Mouse (Mus musculus) limb, embryonic 11.5 days (tissue): ENCODE measurements at regions not wholly inside any gene's neighbourhood (a gene's known extent, or its start where the extent isn't known, plus 50 kb on each side); places are given as distances from the start of the nearest gene placed in this dataset.

Experiments
- ATAC-seq: fragments of 200-750 bp; cut with Nextera tagmentation; 2 replicates; pipeline ENCODE4 v1.8.0; 2017; ENCODE audit warnings: low read depth; ENCODE audit not compliant: insufficient number of reproducible peaks, low FRiP score, low TSS enrichment
- DNase-seq: peaks from one replicate; pipeline ENCODE4 v3.0.0-alpha.2; 2015; ENCODE audit warnings: low spot score
- H3K27ac ChIP-seq: fragments of 300-500 bp; sonication (generic); replicated peaks from 2 replicates; pipeline ENCODE4 v1.5.1; 2014; ENCODE audit warnings: low read depth, mild to moderate bottlenecking, low read length
- H3K27me3 ChIP-seq: fragments of 300-500 bp; sonication (generic); 2 replicates; pipeline ENCODE4 v1.6.1; 2014; ENCODE audit warnings: mild to moderate bottlenecking, low read length, mixed read lengths; ENCODE audit not compliant: control insufficient read depth, insufficient read depth
- H3K36me3 ChIP-seq: fragments of 300-500 bp; sonication (generic); 2 replicates; pipeline ENCODE4 v1.6.1; 2014; ENCODE audit warnings: mild to moderate bottlenecking, low read length, moderate library complexity, mixed read lengths; ENCODE audit not compliant: control insufficient read depth, insufficient read depth
- H3K4me1 ChIP-seq: fragments of 300-500 bp; sonication (generic); 2 replicates; pipeline ENCODE4 v1.6.1; 2014; ENCODE audit warnings: low read length, mixed read lengths; ENCODE audit not compliant: control insufficient read depth, insufficient read depth
- H3K4me2 ChIP-seq: fragments of 300-500 bp; sonication (generic); 2 replicates; pipeline ENCODE4 v1.6.1; 2014; ENCODE audit warnings: low read depth, mild to moderate bottlenecking, moderate library complexity; ENCODE audit not compliant: severe bottlenecking
- H3K4me3 ChIP-seq: fragments of 300-500 bp; sonication (generic); 2 replicates; pipeline ENCODE4 v1.5.1; 2014; ENCODE audit warnings: low read depth, low read length
- H3K9ac ChIP-seq: fragments of 300-500 bp; sonication (generic); 2 replicates; pipeline ENCODE4 v1.6.1; 2014; ENCODE audit warnings: mild to moderate bottlenecking, low read length
- H3K9me3 ChIP-seq: fragments of 300-500 bp; sonication (generic); 2 replicates; pipeline ENCODE4 v1.6.1; 2016; ENCODE audit warnings: low read length; ENCODE audit not compliant: control insufficient read depth
- WGBS: fragments of 180-500 bp; shearing (Covaris S2); extraction: QIAGEN DNeasy Blood & Tissue Kit; methylation state at CpG from one replicate; pipeline ENCODE4 v1.1.7; 2014; 5-methylcytosine and 5-hydroxymethylcytosine counted together

DNA sequence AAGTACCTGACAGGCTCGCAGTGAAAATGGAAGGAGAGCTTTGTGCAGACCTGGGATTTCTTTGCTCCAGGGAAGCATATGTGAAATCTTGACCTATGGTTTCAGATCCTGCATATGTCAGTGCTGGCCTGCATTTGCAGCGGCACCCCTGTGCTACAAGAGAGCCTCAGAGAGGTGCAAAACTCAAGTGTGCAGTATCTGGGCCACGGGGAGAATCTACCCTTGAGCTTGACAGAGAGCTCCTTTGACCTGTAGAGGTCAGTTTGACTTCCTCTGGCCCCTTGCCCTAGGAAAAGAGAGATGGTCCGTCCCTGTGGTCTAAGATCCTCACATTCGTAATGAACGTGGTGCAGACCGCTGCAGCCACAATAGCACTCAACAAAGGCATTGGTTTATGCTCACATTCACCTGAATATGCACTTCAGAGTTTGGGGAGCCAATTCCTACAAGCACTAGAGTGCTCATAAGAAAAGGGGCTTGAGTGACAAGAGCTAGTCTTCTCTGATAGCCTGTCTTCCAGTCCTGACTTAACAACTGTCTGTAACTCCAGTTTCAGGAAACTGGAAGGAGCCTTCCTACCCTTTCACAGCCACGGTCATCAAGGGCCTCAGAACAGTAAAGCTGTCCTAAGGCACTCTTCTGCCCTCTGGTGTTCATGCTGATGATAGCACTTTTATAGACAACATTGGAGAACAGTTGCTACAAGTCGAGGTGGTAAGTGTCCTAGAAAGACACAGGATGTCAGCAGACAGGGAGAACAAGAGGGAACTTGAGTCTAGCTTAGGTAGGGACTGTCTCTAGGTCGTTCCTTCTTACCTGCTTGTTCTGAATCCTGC lies 200.0 kb upstream of the Apob start:
- Histone ChIP-seq H3K4me1 (no peaks in the 10 kb centered on the region), H3K4me3 (no peak overlapping the region), H3K27me3 (no peaks in the 10 kb centered on the region), H3K4me2 (no peak overlapping the region), H3K9me3 (no peaks in the 10 kb centered on the region), H3K9ac (no peak overlapping the region), H3K27ac (no peak overlapping the region), H3K36me3 (no peaks in the 10 kb centered on the region)
- 56% methylated on average over 10 of the region's 10 CpGs for WGBS
- ATAC-seq (no peak), DNase-seq (peak; percentile 69)

DNA sequence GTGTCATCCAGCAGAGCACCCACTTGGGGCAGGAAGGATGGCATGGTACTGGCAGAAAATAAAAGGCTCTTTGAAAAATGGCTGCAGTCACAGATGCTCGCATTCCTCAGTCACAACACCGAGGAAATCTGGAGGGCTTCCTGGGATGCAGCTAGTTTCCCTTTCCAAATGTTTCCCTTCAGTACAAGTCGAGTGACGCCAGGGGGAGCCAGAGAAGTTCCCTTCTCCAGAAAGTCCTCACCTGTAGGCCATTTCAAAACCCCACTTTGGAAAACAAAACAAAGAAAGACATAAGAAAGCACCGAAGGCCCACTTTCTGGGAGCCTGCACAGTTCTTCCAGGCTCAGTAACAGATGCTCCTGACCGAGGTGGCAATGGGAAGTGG lies 199.4 kb upstream of the Apob start:
- Histone ChIP-seq H3K27ac (no peak overlapping the region), H3K4me1 (no peaks in the 10 kb centered on the region), H3K4me2 (no peak overlapping the region), H3K4me3 (no peak overlapping the region), H3K9me3 (no peaks in the 10 kb centered on the region), H3K27me3 (no peaks in the 10 kb centered on the region), H3K36me3 (no peaks in the 10 kb centered on the region), H3K9ac (no peak overlapping the region)
- peak; percentile 50 for DNase-seq
- no peak for ATAC-seq
- 54% methylated on average over 6 of the region's 6 CpGs for WGBS

DNA sequence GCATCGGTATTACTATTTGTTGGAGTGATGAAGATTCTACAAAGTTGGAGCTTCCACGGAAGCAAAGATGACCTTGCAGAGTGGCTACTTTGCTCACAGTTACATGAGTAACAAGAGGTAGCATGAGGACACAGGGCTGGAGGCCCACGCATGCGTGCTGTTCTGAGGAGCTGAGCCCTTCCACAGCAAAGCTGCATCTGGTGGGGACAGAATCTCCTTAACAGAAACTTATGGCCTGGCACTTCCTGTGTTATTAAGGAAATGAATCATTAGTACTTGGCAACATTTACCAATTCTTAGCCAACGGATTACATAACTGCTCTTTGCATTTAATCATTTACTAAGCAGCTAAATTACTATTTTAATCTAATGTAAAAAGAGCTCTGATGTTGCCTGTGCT lies 160.8 kb upstream of the Apob start:
- H3K4me1 ChIP-seq, result no peaks in the 10 kb centered on the region
- H3K9me3 ChIP-seq, result no peaks in the 10 kb centered on the region
- DNase-seq (no peak), ATAC-seq (no peak)
- no peak overlapping the region for H3K27ac ChIP-seq
- no peaks in the 10 kb centered on the region for H3K27me3 ChIP-seq
- 62% methylated on average over 5 of the region's 5 CpGs for WGBS
- H3K4me2 ChIP-seq, result no peak overlapping the region
- H3K4me3 ChIP-seq, result no peak overlapping the region
- H3K9ac ChIP-seq, result no peak overlapping the region
- no peaks in the 10 kb centered on the region for H3K36me3 ChIP-seq

DNA sequence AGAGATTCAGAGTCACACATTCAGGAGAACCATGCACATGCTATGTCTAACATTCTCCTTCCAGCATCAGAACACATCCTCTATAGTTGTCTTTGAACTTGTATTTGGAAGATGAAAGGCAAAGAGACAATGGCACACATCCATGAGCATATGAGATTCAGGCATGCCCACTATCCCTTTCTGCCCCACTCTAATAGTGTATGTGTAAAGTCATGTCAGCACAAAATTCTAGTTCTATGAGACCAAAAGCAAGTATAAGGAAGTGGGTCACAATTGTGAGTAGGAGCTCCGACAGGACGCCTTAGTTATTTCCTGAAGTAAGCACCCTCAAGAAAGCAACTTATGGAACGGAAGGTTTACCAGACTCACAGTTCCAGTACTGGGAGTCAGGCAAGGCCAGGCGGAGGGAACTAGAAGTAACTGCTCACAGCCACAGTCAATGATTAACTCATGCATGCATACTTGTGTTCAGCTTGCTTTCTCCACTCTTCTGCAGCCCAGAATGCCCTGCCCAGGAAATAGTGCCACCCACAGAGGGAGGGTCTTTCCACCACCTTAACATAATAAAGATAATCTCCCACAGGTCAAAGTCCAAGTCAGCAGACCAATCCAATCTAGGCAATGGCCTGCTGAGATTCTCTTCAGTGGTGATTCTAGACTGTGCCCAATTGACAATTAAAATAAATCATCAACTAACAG lies 157.3 kb upstream of the Apob start:
- ATAC-seq (no peak), DNase-seq (no peak)
- no peaks in the 10 kb centered on the region for H3K27me3 ChIP-seq
- 87% methylated on average over 4 of the region's 4 CpGs for WGBS
- H3K9ac ChIP-seq, result no peak overlapping the region
- no peaks in the 10 kb centered on the region for H3K36me3 ChIP-seq
- H3K4me2 ChIP-seq, result no peak overlapping the region
- no peak overlapping the region for H3K4me3 ChIP-seq
- H3K9me3 ChIP-seq, result no peaks in the 10 kb centered on the region
- no peak overlapping the region for H3K27ac ChIP-seq
- no peaks in the 10 kb centered on the region for H3K4me1 ChIP-seq

DNA sequence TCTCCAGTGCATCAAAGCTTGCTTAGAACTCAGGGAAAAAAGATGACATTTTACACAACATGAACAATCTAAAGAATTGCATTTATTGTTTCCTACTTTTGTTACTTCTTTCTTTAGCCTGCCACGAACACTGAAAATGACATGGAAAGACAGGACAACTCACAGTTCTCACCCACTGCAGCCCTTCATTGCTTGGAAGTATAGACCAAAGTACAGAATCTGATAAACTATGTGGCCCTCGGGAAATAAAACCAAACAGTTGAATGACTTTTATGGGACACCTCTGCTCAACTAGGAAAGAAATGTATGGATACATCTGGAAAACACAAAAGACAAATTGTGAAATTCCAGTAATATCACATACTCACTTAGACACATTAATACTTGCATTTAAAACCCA lies 156.7 kb upstream of the Apob start:
- 82% methylated on average over 2 of the region's 2 CpGs for WGBS
- DNase-seq (no peak), ATAC-seq (no peak)
- Histone ChIP-seq H3K27me3 (no peaks in the 10 kb centered on the region), H3K4me1 (no peaks in the 10 kb centered on the region), H3K4me2 (no peak overlapping the region), H3K9me3 (0 out of 2 replicates have a peak, but pooled peaks cover under 1% of the 10 kb centered on the region), H3K36me3 (no peaks in the 10 kb centered on the region), H3K4me3 (no peak overlapping the region), H3K9ac (no peak overlapping the region), H3K27ac (no peak overlapping the region)

DNA sequence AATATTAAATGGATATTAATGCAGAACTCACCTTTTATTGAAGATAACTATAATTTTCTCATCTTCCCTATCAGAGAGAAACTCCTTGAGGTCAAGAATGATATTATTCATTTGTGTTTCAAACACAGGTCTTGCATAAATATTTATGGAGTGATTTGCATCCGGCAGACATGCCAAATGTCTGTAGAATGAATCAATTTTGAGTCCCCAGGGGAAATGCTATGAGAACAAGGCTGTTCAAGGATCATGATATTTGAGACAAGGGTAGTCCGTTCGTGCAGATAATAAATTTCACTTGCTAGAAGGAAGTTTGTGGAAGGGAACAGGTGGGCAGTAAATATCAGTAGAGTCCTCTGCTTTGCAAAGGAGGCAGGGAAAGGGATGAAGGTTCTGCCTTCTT lies 141.7 kb upstream of the Apob start:
- Histone ChIP-seq H3K27ac (no peak overlapping the region), H3K36me3 (no peaks in the 10 kb centered on the region), H3K4me1 (no peaks in the 10 kb centered on the region), H3K9ac (no peak overlapping the region), H3K4me3 (no peak overlapping the region), H3K27me3 (no peaks in the 10 kb centered on the region), H3K4me2 (no peak overlapping the region), H3K9me3 (no peaks in the 10 kb centered on the region)
- no peak for DNase-seq
- 71% methylated on average over 3 of the region's 3 CpGs for WGBS
- no peak for ATAC-seq

DNA sequence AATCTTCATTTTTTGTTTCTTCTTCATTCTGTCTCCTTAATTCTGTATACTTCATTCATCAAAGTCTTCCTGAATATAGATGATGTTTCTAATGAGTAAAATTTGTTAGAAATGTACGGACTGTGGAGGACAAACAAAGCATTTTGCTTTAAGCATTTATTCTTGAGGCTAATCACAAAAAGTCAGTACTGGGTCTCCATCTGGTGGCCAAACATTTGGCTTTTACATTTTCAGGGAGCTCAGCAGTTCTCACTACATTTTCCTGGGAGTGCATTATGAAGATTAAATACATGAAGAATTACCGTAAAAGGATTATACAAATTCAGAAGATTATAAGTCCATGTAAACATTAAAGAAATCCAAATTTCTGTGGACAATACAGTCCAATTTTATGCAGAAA lies 123.6 kb upstream of the Apob start:
- Histone ChIP-seq H3K27me3 (no peaks in the 10 kb centered on the region), H3K4me3 (no peak overlapping the region), H3K4me2 (no peak overlapping the region), H3K27ac (no peak overlapping the region), H3K9ac (no peak overlapping the region), H3K36me3 (no peaks in the 10 kb centered on the region), H3K9me3 (no peaks in the 10 kb centered on the region), H3K4me1 (no peaks in the 10 kb centered on the region)
- ATAC-seq (no peak), DNase-seq (no peak)
- WGBS, result 87% methylated on average over 2 of the region's 2 CpGs

DNA sequence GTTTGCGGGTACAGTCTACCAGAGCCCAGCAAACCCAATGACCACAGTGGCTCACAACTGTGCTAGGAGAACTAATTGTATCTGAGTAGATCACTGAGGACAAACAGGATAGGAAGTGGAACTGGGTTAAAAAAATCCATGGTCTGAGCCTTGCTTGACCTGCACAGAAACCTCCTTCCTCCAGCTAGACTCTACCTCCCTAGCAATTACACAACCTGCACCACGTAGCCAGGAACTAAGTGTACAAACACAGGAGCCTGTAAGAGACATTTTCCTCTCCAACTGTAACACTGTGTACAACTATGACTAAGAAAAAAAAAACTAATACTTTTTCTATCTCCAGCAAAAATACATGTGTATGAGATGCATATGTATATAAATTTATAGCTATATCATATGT lies 121.8 kb upstream of the Apob start:
- no peak overlapping the region for H3K4me3 ChIP-seq
- no peaks in the 10 kb centered on the region for H3K27me3 ChIP-seq
- no peaks in the 10 kb centered on the region for H3K4me1 ChIP-seq
- no peaks in the 10 kb centered on the region for H3K36me3 ChIP-seq
- no peak overlapping the region for H3K4me2 ChIP-seq
- no peak for DNase-seq
- no peaks in the 10 kb centered on the region for H3K9me3 ChIP-seq
- no peak overlapping the region for H3K27ac ChIP-seq
- 85% methylated on average over 2 of the region's 2 CpGs for WGBS
- H3K9ac ChIP-seq, result no peak overlapping the region
- no peak for ATAC-seq
